Mouse (Mus musculus) liver, embryonic 14.5 days (tissue): ENCODE measurements around the gene Klhl31. TPM values are rescaled to one million over a fixed set of nuclear protein-coding genes. Genes with fewer than 3 reads are reported as not detected.

Experiments used
- ATAC-seq: fragments of 200-750 bp; cut with Nextera tagmentation; 2 replicates; pipeline ENCODE4 v1.8.0; 2017; ENCODE audit warnings: moderate number of reproducible peaks, mild to moderate bottlenecking, moderate library complexity; ENCODE audit not compliant: insufficient read depth
- DNase-seq, 3 experiments: peaks; one replicate each; pipeline ENCODE4 v3.0.0-alpha.2; 2012 to 2013; ENCODE audit warnings: low read depth in 3 of 3, low spot score in 3 of 3
- H3K27ac ChIP-seq: fragments of 300-500 bp; sonication (generic); 2 replicates; pipeline ENCODE4 v1.5.1; 2014; ENCODE audit warnings: moderate library complexity, mild to moderate bottlenecking, control low read depth, inconsistent platforms
- H3K27me3 ChIP-seq: fragments of 300-500 bp; sonication (generic); 2 replicates; pipeline ENCODE4 v1.6.1; 2014; ENCODE audit warnings: mild to moderate bottlenecking, low read length, moderate library complexity; ENCODE audit not compliant: control insufficient read depth, insufficient read depth
- H3K36me3 ChIP-seq: fragments of 300-500 bp; sonication (generic); replicated peaks from 2 replicates; pipeline ENCODE4 v1.6.1; 2014; ENCODE audit warnings: low read depth; ENCODE audit not compliant: control insufficient read depth, insufficient read depth
- H3K4me1 ChIP-seq, 2 experiments: fragments of 200-500 bp in 1 of 2; fragments of 300-500 bp in 1 of 2; sonication (generic) in 1 of 2; replicated peaks; 2 replicates each; pipeline ENCODE4 v1.6.1; 2012 to 2014; ENCODE audit warnings: antibody characterized with exemption in 1 of 2, inconsistent platforms in 1 of 2, low read length in 1 of 2; ENCODE audit not compliant: control insufficient read depth in 2 of 2, insufficient read depth in 2 of 2
- H3K4me2 ChIP-seq: fragments of 300-500 bp; sonication (generic); 2 replicates; pipeline ENCODE4 v1.6.1; 2014; ENCODE audit warnings: low read depth, mild to moderate bottlenecking, control low read depth, moderate library complexity
- H3K4me3 ChIP-seq, 2 experiments: fragments of 200-500 bp in 1 of 2; fragments of 300-500 bp in 1 of 2; sonication (generic) in 1 of 2; 2 replicates each; pipeline ENCODE4 v1.5.1; 2012 to 2014; ENCODE audit warnings: low read depth in 2 of 2, low read length in 2 of 2, mild to moderate bottlenecking in 2 of 2, control low read depth in 1 of 2, inconsistent platforms in 1 of 2, moderate library complexity in 1 of 2; ENCODE audit not compliant: insufficient read depth in 1 of 2
- H3K9ac ChIP-seq: fragments of 300-500 bp; sonication (generic); replicated peaks from 2 replicates; pipeline ENCODE4 v1.6.1; 2014; ENCODE audit warnings: mild to moderate bottlenecking, control low read depth, moderate library complexity
- H3K9me3 ChIP-seq: fragments of 300-500 bp; sonication (generic); 2 replicates; pipeline ENCODE4 v1.6.1; 2016; ENCODE audit warnings: low read length, mixed read lengths; ENCODE audit not compliant: control insufficient read depth
- CTCF ChIP-seq: IDR thresholded peaks from 2 replicates; pipeline ENCODE4 v1.5.1; 2016; ENCODE audit warnings: antibody characterized with exemption, low read depth, control low read depth
- EP300 ChIP-seq: IDR thresholded peaks from 2 replicates; pipeline ENCODE4 v1.6.1; 2016; ENCODE audit warnings: antibody characterized with exemption, low read depth
- WGBS: fragments of 180-500 bp; shearing (Covaris S2); extraction: QIAGEN DNeasy Blood & Tissue Kit; methylation state at CpG from one replicate; pipeline ENCODE4 v1.1.7; 2014; ENCODE audit not compliant: insufficient replicate concordance; 5-methylcytosine and 5-hydroxymethylcytosine counted together
- polyA plus RNA-seq, 2 experiments: library from polyadenylated mRNA; depleted of rRNA in 1 of 2; stranded (reverse) in 1 of 2; unstranded in 1 of 2; fragments of >200 nt; fragmentation: Nextera tagmentation in 1 of 2; extraction: Ambion mirVana in 1 of 2; gene quantifications; 2 replicates each; pipeline versions ENCODE4 v1.2.1 to v1.2.3; 2012 to 2014

The Klhl31 gene
- polyA plus RNA-seq, 2 experiments, result 0.01 TPM; not detected in 1

- Histone ChIP-seq H3K27me3 (peaks cover 11% of the 10 kb centered on the region), H3K4me3 (peak overlapping the region; percentile 34 to 43), H3K9ac (no peak overlapping the region), H3K36me3 (no peaks in the 10 kb centered on the region), H3K27ac (no peak overlapping the region), H3K4me2 (peak overlapping the region; percentile 53), H3K4me1 (no peaks in the 10 kb centered on the region), H3K9me3 (no peaks in the 10 kb centered on the region)
- DNase-seq (no peak), ATAC-seq (peak; percentile 31; the same call in 1 of the 2 replicates)
- TF ChIP-seq CTCF (no peak; the same call in 1 of the 2 replicates), EP300 (no peak)
- WGBS, result 1% methylated on average over 85 of the region's 85 CpGs
Observed at GRCm38 (mm10) chr9:77655181-77655934, 19.1 kb downstream of the Klhl31 start.

GRCm38 (mm10) chr9:77655935-77656288 lies 19.6 kb downstream of the Klhl31 start:
- no peak overlapping the region for H3K9ac ChIP-seq
- H3K4me3 ChIP-seq, result peak overlapping the region; percentile 34 to 43
- TF ChIP-seq EP300, result no peak
- peak; percentile 39 for TF ChIP-seq CTCF
- peak overlapping the region; percentile 53 for H3K4me2 ChIP-seq
- DNase-seq, result peak; percentile 12 to 30 (median 22)
- WGBS, result under 1% methylated on average over 7 of the region's 7 CpGs
- H3K36me3 ChIP-seq, result no peaks in the 10 kb centered on the region
- H3K4me1 ChIP-seq, result no peaks in the 10 kb centered on the region
- no peak for ATAC-seq
- H3K27ac ChIP-seq, result no peak overlapping the region
- H3K27me3 ChIP-seq, result peaks cover 11% of the 10 kb centered on the region
- H3K9me3 ChIP-seq, result no peaks in the 10 kb centered on the region

- TF ChIP-seq EP300, result no peak
- TF ChIP-seq CTCF, result no peak
- Histone ChIP-seq H3K4me2 (no peak overlapping the region), H3K4me1 (no peaks in the 10 kb centered on the region), H3K9ac (no peak overlapping the region), H3K27me3 (no peaks in the 10 kb centered on the region), H3K36me3 (no peaks in the 10 kb centered on the region), H3K9me3 (no peaks in the 10 kb centered on the region), H3K4me3 (no peak overlapping the region), H3K27ac (no peak overlapping the region)
- DNase-seq (no peak), ATAC-seq (no peak)
- 51% methylated on average over 3 of the region's 3 CpGs for WGBS
Observed at GRCm38 (mm10) chr9:77662917-77663316, 26.6 kb downstream of the Klhl31 start.

GRCm38 (mm10) chr9:77670095-77670494 lies 33.8 kb downstream of the Klhl31 start:
- Histone ChIP-seq H3K4me2 (no peak overlapping the region), H3K36me3 (no peaks in the 10 kb centered on the region), H3K4me3 (no peak overlapping the region), H3K9ac (no peak overlapping the region), H3K27ac (no peak overlapping the region), H3K4me1 (no peaks in the 10 kb centered on the region), H3K9me3 (no peaks in the 10 kb centered on the region), H3K27me3 (no peaks in the 10 kb centered on the region)
- ATAC-seq (no peak), DNase-seq (no peak)
- no peak for TF ChIP-seq CTCF
- no peak for TF ChIP-seq EP300
- 67% methylated on average over 6 of the region's 6 CpGs for WGBS

- Histone ChIP-seq H3K9ac (no peak overlapping the region), H3K9me3 (no peaks in the 10 kb centered on the region), H3K36me3 (no peaks in the 10 kb centered on the region), H3K27ac (no peak overlapping the region), H3K4me2 (no peak overlapping the region), H3K27me3 (no peaks in the 10 kb centered on the region), H3K4me1 (no peaks in the 10 kb centered on the region), H3K4me3 (no peak overlapping the region)
- ATAC-seq, result no peak
- TF ChIP-seq EP300 (no peak), CTCF (no peak)
- 70% methylated on average over 5 of the region's 5 CpGs for WGBS
- no peak for DNase-seq
Observed at GRCm38 (mm10) chr9:77671004-77671403, 34.7 kb downstream of the Klhl31 start.
